Mouse (Mus musculus) yolk sac, embryonic 10.5 days (tissue): Measurements from ENCODE around the gene Vmn2r6.
A peak's percentile ranks its signal among the peaks of the same experiment; 100 is the strongest.
"Not testable (repeated sequence)": the region's sequence is repeated elsewhere in the genome, so short reads cannot be mapped to it uniquely, and the experiment has no call there.

Experiments used
- DNase-seq: peaks from one replicate; pipeline ENCODE4 v3.0.0-alpha.2; 2017; ENCODE audit warnings: low spot score

Gene Vmn2r6

DNA sequence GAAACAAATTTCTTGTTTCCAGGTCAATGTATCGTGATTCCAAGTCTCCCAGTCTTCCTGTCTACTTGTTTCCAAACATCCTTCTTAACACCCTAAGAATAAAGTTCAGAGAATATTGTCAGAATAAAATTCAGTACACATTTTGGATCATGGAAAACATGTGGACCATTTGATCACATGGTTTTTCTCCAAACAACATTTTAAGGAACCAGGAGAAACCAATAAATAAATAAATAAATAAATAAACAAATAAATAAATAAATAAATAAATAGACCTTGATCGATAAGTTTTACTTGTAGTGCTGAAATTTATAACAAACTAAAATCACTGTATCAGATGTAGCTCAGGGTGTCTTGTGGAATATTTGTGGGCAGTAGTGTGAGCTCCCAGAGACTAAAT lies at the start of gene Vmn2r6:
Gene Vmn2r6 (minus strand): TSS at position 101 of the 400 bp plus-strand sequence.
- not testable (repeated sequence) for DNase-seq

DNA sequence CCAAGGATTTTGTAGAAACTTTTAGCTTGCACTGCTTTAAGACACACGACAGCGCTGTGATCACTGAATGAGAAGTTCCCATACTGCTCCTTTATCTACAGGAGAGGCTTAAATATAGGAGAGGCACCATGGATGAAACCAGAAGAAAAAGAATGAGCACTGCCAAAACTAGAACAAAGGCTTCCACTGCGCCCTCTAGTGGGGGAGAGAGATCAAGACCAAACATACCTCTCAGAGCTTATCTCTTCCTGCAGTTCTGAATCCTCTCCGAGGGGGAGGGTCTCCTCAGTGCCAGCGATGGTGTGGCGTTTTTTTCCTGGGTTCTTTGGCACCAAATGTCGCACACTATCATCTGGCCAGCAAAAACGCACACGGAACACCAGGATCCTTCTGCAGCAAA lies 22.0 kb upstream of the Vmn2r6 start:
- DNase-seq = peak; percentile 4

DNA sequence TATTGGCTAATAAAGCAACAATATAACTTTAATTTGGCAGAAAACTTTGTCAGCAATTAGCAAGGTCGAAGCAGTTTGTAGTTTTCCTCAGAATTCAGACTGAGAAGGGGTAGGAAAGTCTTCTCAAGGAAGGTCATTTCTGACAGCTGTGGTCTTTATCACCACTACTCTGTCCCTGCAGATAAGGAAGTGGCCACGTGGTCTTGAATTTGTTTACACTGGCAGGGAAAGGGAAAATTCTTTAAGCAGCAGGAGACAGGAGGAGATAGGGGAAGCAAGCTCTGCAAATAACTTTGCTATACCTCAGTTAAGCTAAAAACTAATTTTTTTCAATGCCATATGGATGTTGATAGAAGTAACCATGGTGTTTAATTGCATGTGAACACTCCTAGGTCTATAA lies 3.2 kb upstream of the Vmn2r6 start:
- DNase-seq = peak; percentile 19

DNA sequence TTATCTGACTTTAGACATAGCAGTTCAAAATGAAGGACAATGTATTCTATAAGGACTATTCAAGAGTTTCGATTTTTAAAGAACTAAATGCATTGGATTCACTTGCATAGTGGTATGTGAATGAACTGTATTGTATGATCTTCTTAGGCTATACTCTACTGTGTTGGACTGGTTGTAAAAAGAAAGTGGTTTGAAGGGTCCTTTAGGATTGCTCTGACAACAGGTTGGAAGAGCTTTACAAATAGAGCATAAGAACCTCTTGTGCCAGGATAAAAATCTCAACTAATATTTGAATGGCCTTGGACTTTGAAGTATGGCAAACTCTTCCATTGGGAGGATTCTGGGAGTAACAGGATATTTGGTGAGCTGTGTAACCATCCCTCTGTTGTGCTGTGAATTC lies 42.0 kb downstream of the Vmn2r6 start:
- not testable (repeated sequence) for DNase-seq

DNA sequence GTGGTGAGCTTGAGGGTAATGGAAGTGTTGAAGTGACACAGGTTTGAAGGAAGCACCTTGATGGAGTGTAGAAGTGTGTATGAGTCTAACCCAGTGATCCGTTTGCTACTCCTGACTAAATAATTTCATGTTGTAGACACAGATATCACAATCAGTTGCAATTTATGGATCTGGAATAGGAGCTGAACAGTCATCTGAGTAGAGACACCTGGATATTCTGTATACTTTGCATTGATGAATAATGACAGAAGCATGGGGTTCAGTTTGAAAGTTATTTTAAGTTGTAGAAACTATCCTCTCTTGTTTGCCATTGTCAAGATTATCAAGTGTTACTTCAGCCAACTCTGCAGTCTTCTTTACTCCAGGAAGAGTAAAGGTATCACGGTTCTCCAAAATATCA lies 55.9 kb downstream of the Vmn2r6 start, which contains the start of gene Vmn2r5:
Gene Vmn2r5 (minus strand): TSS at position 101 of the 400 bp plus-strand sequence.
- not testable (repeated sequence) for DNase-seq
